Mouse (Mus musculus) gonadal fat pad, adult 2 months (tissue): ENCODE results near the gene Tbxas1. TPM values are rescaled to one million over a fixed set of nuclear protein-coding genes. Genes with fewer than 3 reads are reported as not detected.

Source experiments
- DNase-seq: peaks from one replicate; pipeline ENCODE4 v3.0.0-alpha.2; 2012; ENCODE audit warnings: low read depth
- polyA plus RNA-seq: library from polyadenylated mRNA; depleted of rRNA; stranded (reverse); fragments of >200 nt; gene quantifications from 2 replicates; pipeline ENCODE4 v1.2.3, GENCODE M21; 2012; rRNA removed

Tbxas1 gene
- polyA plus RNA-seq, 1 experiment, result 6.3 TPM

GRCm38 (mm10) chr6:39117584-39118455 is 242.6 kb downstream of the Tbxas1 start, which contains the start of gene Parp12:
Gene Parp12, minus strand, starts transcription at chr6:39118349.
- DNase-seq, result no peak

- DNase-seq, result no peak
Observed at GRCm38 (mm10) chr6:39118456-39118881, 243.3 kb downstream of the Tbxas1 start.

GRCm38 (mm10) chr6:39120685-39121084 is 245.5 kb downstream of the Tbxas1 start:
- no peak for DNase-seq

- DNase-seq, result no peak
Observed at GRCm38 (mm10) chr6:39124719-39125118, 249.5 kb downstream of the Tbxas1 start.

- DNase-seq, result no peak
Observed at GRCm38 (mm10) chr6:39131480-39131879, 256.3 kb downstream of the Tbxas1 start.

- DNase-seq, result no peak
Observed at GRCm38 (mm10) chr6:39132556-39132955, 257.4 kb downstream of the Tbxas1 start.

Other genes with a start within 250 kb of the Tbxas1 start
- 8.8 and 13.4 TPM in 2 replicates for gene Klrg2, start 238.2 kb upstream of the Tbxas1 start, polyA plus RNA-seq
- 38.3 and 43.5 TPM in 2 replicates for gene Clec2l, start 212.3 kb upstream of the Tbxas1 start, polyA plus RNA-seq
- 44.6 and 48.4 TPM in 2 replicates for gene Hipk2, start 761 bp downstream of the Tbxas1 start, polyA plus RNA-seq
- gene Parp12, start 242.9 kb downstream of the Tbxas1 start, polyA plus RNA-seq, result 20.8 and 21.2 TPM in 2 replicates